Mouse (Mus musculus): ENCODE measurements around the gene Dnah11. TPM values are rescaled to one million over a fixed set of nuclear protein-coding genes. Genes with fewer than 3 reads are reported as not detected.
"Not testable (repeated sequence)": the region's sequence is repeated elsewhere in the genome, so short reads cannot be mapped to it uniquely, and the experiment has no call there.

Gene Dnah11
- polyA plus RNA-seq, 1 experiment from 2014 or later: 0.32 TPM

DNA sequence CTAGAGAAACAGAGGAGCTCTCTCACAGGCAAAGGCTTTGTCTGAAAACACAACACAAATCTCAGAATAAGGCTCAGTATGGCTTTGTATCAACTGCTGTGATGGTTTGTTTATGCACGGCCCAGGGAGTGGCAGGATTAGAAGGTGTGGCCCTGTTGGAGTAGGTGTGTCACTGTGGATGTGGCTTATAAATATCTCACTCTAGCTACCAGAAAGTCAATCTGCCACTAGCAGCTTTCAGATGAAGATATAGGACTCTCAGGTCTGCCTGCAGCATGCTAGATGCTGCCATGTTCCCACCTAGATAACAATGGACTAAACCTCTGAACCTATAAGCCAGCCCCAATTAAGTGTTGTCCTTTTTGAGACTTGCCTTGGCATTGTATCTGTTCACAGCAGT lies 266.8 kb downstream of the Dnah11 start:
- no peak for ATAC-seq (replicated peaks; ENCODE audit: low FRiP score, low TSS enrichment, low read depth)
- Histone ChIP-seq H3K4me1 (replicated peaks; ENCODE audit: control insufficient read depth, insufficient read depth, low read length) (peaks cover 4% of the 10 kb centered on the region; the same call in 1 of the 2 replicates), H3K36me3 (ENCODE audit: control insufficient read depth, insufficient read depth, low read length) (no peaks in the 10 kb centered on the region), H3K4me3 (ENCODE audit: low read depth, low read length) (no peak overlapping the region), H3K4me2 (ENCODE audit: low read length) (no peak overlapping the region), H3K27ac (ENCODE audit: low read depth) (no peak overlapping the region), H3K27me3 (replicated peaks; ENCODE audit: control insufficient read depth, insufficient read depth, low read length) (no peaks in the 10 kb centered on the region), H3K9ac (ENCODE audit: low read length) (no peak overlapping the region), H3K9me3 (ENCODE audit: control insufficient read depth, low read length) (no peaks in the 10 kb centered on the region)
- 50% methylated on average over 1 of the region's 1 CpGs for WGBS
- no peak for DNase-seq (ENCODE audit: low spot score)

GRCm38 (mm10) chr12:117929768-117930167 lies 269.1 kb downstream of the Dnah11 start:
- Histone ChIP-seq H3K27ac (ENCODE audit: low read depth) (peak overlapping the region; percentile 33; the same call in 1 of the 2 replicates), H3K9ac (ENCODE audit: low read length) (no peak overlapping the region), H3K4me3 (ENCODE audit: low read depth, low read length) (no peak overlapping the region), H3K4me2 (ENCODE audit: low read length) (no peak overlapping the region), H3K27me3 (replicated peaks; ENCODE audit: control insufficient read depth, insufficient read depth, low read length) (no peaks in the 10 kb centered on the region), H3K4me1 (replicated peaks; ENCODE audit: control insufficient read depth, insufficient read depth, low read length) (peaks cover 4% of the 10 kb centered on the region; the same call in 1 of the 2 replicates), H3K9me3 (ENCODE audit: control insufficient read depth, low read length) (no peaks in the 10 kb centered on the region), H3K36me3 (ENCODE audit: control insufficient read depth, insufficient read depth, low read length) (no peaks in the 10 kb centered on the region)
- DNase-seq (ENCODE audit: low spot score) (no peak), ATAC-seq (replicated peaks; ENCODE audit: low FRiP score, low TSS enrichment, low read depth) (peak; percentile 88)
- 69% methylated on average over 4 of the region's 4 CpGs for WGBS

GRCm38 (mm10) chr12:117915826-117916588 lies 282.8 kb downstream of the Dnah11 start:
- no peak for ATAC-seq (replicated peaks; ENCODE audit: low FRiP score, low TSS enrichment, low read depth)
- 68% methylated on average over 10 of the region's 10 CpGs for WGBS
- no peak for DNase-seq (ENCODE audit: low spot score)

GRCm38 (mm10) chr12:117914613-117915245 lies 284.1 kb downstream of the Dnah11 start:
- Histone ChIP-seq H3K9ac (ENCODE audit: low read length) (no peak overlapping the region), H3K27ac (ENCODE audit: low read depth) (no peak overlapping the region), H3K36me3 (ENCODE audit: control insufficient read depth, insufficient read depth, low read length) (no peaks in the 10 kb centered on the region), H3K4me1 (replicated peaks; ENCODE audit: control insufficient read depth, insufficient read depth, low read length) (no peaks in the 10 kb centered on the region), H3K4me3 (ENCODE audit: low read depth, low read length) (no peak overlapping the region), H3K4me2 (ENCODE audit: low read length) (no peak overlapping the region), H3K9me3 (ENCODE audit: control insufficient read depth, low read length) (no peaks in the 10 kb centered on the region), H3K27me3 (replicated peaks; ENCODE audit: control insufficient read depth, insufficient read depth, low read length) (no peaks in the 10 kb centered on the region)
- DNase-seq (ENCODE audit: low spot score): no peak
- ATAC-seq (replicated peaks; ENCODE audit: low FRiP score, low TSS enrichment, low read depth): no peak
- 33% methylated on average over 10 of the region's 10 CpGs for WGBS

More at GRCm38 (mm10) chr12:117915826-117916588, 282.8 kb downstream of the Dnah11 start:
- H3K9me3 ChIP-seq (ENCODE audit: control insufficient read depth, low read length): no peaks in the 10 kb centered on the region
- no peaks in the 10 kb centered on the region for H3K27me3 ChIP-seq (replicated peaks; ENCODE audit: control insufficient read depth, insufficient read depth, low read length)
- H3K4me2 ChIP-seq (ENCODE audit: low read length): no peak overlapping the region
- no peak overlapping the region for H3K9ac ChIP-seq (ENCODE audit: low read length)
- H3K36me3 ChIP-seq (ENCODE audit: control insufficient read depth, insufficient read depth, low read length): no peaks in the 10 kb centered on the region
- no peak overlapping the region for H3K27ac ChIP-seq (ENCODE audit: low read depth)
- no peaks in the 10 kb centered on the region for H3K4me1 ChIP-seq (replicated peaks; ENCODE audit: control insufficient read depth, insufficient read depth, low read length)
- no peak overlapping the region for H3K4me3 ChIP-seq (ENCODE audit: low read depth, low read length)

- H3K36me3 ChIP-seq (ENCODE audit: control insufficient read depth, insufficient read depth, low read length): no peaks in the 10 kb centered on the region
- no peak overlapping the region for H3K27ac ChIP-seq (ENCODE audit: low read depth)
- H3K4me2 ChIP-seq (ENCODE audit: low read length): no peak overlapping the region
- no peaks in the 10 kb centered on the region for H3K4me1 ChIP-seq (replicated peaks; ENCODE audit: control insufficient read depth, insufficient read depth, low read length)
- H3K27me3 ChIP-seq (replicated peaks; ENCODE audit: control insufficient read depth, insufficient read depth, low read length): no peaks in the 10 kb centered on the region
- DNase-seq (ENCODE audit: low spot score) (no peak), ATAC-seq (replicated peaks; ENCODE audit: low FRiP score, low TSS enrichment, low read depth) (no peak)
- no peak overlapping the region for H3K9ac ChIP-seq (ENCODE audit: low read length)
- 93% methylated on average over 1 of the region's 1 CpGs for WGBS
- H3K4me3 ChIP-seq (ENCODE audit: low read depth, low read length): no peak overlapping the region
- no peaks in the 10 kb centered on the region for H3K9me3 ChIP-seq (ENCODE audit: control insufficient read depth, low read length)
Observed at GRCm38 (mm10) chr12:117911396-117911795, 287.4 kb downstream of the Dnah11 start.

- not testable (repeated sequence) for H3K4me2 ChIP-seq (ENCODE audit: low read length); H3K9ac ChIP-seq (ENCODE audit: low read length); H3K9me3 ChIP-seq (ENCODE audit: control insufficient read depth, low read length); DNase-seq (ENCODE audit: low spot score); ATAC-seq (replicated peaks; ENCODE audit: low FRiP score, low TSS enrichment, low read depth); H3K4me3 ChIP-seq (ENCODE audit: low read depth, low read length); H3K27ac ChIP-seq (ENCODE audit: low read depth); H3K27me3 ChIP-seq (replicated peaks; ENCODE audit: control insufficient read depth, insufficient read depth, low read length); H3K36me3 ChIP-seq (ENCODE audit: control insufficient read depth, insufficient read depth, low read length); H3K4me1 ChIP-seq (replicated peaks; ENCODE audit: control insufficient read depth, insufficient read depth, low read length)
- 72% methylated on average over 4 of the region's 4 CpGs for WGBS
Observed at GRCm38 (mm10) chr12:117905232-117905840, 293.5 kb downstream of the Dnah11 start.

DNA sequence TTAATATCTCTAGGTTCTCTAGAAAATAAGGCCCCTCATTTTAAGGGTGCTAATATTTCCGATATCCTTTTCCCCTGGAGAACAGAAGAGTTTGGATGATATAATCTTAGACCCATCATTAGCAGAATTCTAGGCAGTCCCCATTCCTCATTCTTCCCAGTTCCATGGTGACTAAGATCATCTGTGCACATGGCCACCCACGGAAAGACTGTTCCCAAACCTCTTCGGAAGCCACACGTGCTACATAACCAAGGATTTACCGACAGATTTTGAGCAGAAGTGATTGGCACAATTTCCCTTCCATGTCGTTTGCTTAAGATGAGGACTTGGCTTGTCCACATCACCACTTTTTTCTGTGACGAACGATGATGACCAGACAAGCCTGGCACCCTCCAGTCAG lies 295.2 kb downstream of the Dnah11 start:
- Histone ChIP-seq H3K27me3 (replicated peaks; ENCODE audit: control insufficient read depth, insufficient read depth, low read length) (no peaks in the 10 kb centered on the region), H3K4me3 (ENCODE audit: low read depth, low read length) (no peak overlapping the region), H3K27ac (ENCODE audit: low read depth) (no peak overlapping the region), H3K9ac (ENCODE audit: low read length) (no peak overlapping the region), H3K9me3 (ENCODE audit: control insufficient read depth, low read length) (no peaks in the 10 kb centered on the region), H3K36me3 (ENCODE audit: control insufficient read depth, insufficient read depth, low read length) (no peaks in the 10 kb centered on the region), H3K4me2 (ENCODE audit: low read length) (no peak overlapping the region), H3K4me1 (replicated peaks; ENCODE audit: control insufficient read depth, insufficient read depth, low read length) (no peaks in the 10 kb centered on the region)
- WGBS: 88% methylated on average over 8 of the region's 8 CpGs
- DNase-seq (ENCODE audit: low spot score) (no peak), ATAC-seq (replicated peaks; ENCODE audit: low FRiP score, low TSS enrichment, low read depth) (no peak)

DNA sequence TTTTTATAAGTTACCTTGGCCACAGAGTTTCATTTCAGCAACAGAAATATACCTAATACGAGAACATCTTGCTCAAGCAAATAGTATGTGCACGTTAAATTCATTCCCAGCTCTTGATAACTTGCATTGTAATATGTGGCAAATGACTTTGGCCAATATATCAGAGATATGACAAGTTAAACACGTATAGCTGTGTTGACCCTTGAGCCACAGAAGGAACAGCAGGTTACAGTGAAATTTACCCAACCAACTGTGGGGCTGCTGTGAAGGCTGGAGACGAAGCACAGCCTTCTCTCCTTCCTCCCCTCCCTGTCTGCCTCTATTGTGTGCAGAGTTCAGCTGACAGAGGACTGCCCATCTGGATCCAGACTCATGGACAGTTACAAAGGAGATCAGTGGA lies 297.5 kb downstream of the Dnah11 start:
- not testable (repeated sequence) for ATAC-seq (replicated peaks; ENCODE audit: low FRiP score, low TSS enrichment, low read depth); H3K9me3 ChIP-seq (ENCODE audit: control insufficient read depth, low read length); H3K4me3 ChIP-seq (ENCODE audit: low read depth, low read length); H3K4me1 ChIP-seq (replicated peaks; ENCODE audit: control insufficient read depth, insufficient read depth, low read length); H3K9ac ChIP-seq (ENCODE audit: low read length); H3K4me2 ChIP-seq (ENCODE audit: low read length); H3K36me3 ChIP-seq (ENCODE audit: control insufficient read depth, insufficient read depth, low read length); DNase-seq (ENCODE audit: low spot score); H3K27ac ChIP-seq (ENCODE audit: low read depth); H3K27me3 ChIP-seq (replicated peaks; ENCODE audit: control insufficient read depth, insufficient read depth, low read length)
- 54% methylated on average over 1 of the region's 4 CpGs for WGBS

Data from intestine, embryonic 14.5 days (tissue).